Mouse (Mus musculus): ENCODE measurements around the gene 1110051M20Rik. TPM values are rescaled to one million over a fixed set of nuclear protein-coding genes. Genes with fewer than 3 reads are reported as not detected.

The 1110051M20Rik gene
- polyA plus RNA-seq, 1 experiment from 2014 or later, result 46.3 TPM

GRCm38 (mm10) chr2:91458252-91458672 lies 13.8 kb upstream of the 1110051M20Rik start:
- 0 out of 2 replicates have a peak, but pooled peaks have one; percentile 19 for ATAC-seq (ENCODE audit: insufficient number of reproducible peaks, insufficient read depth, low FRiP score, low read depth)
- Histone ChIP-seq H3K27ac (replicated peaks in 1 of 2; ENCODE audit: control insufficient read depth in 1 of 2, insufficient read depth in 1 of 2, low read depth in 2 of 2, low read length in 2 of 2) (peak overlapping the region; percentile 52 to 89), H3K4me3 (ENCODE audit: control insufficient read depth in 1 of 2, insufficient read depth in 1 of 2, low read depth in 1 of 2, low read length in 2 of 2) (peak overlapping the region; percentile 57 to 79), H3K36me3 (ENCODE audit: control insufficient read depth, insufficient read depth, low read length) (no peaks in the 10 kb centered on the region), H3K9ac (ENCODE audit: low read length) (peak overlapping the region; percentile 92), H3K4me2 (ENCODE audit: low read length) (peak overlapping the region; percentile 85), H3K27me3 (ENCODE audit: control insufficient read depth, insufficient read depth, low read length) (no peaks in the 10 kb centered on the region), H3K4me1 (ENCODE audit: control insufficient read depth in 2 of 2, insufficient read depth in 2 of 2, low read length in 2 of 2) (peaks cover 24 to 43% of the 10 kb centered on the region in 2 experiments), H3K9me3 (ENCODE audit: control insufficient read depth, low read length) (no peaks in the 10 kb centered on the region)
- WGBS, result under 1% methylated on average over 21 of the region's 21 CpGs

GRCm38 (mm10) chr2:91457656-91458251 lies 13.2 kb upstream of the 1110051M20Rik start:
- H3K9ac ChIP-seq (ENCODE audit: low read length), result peak overlapping the region; percentile 92
- H3K4me3 ChIP-seq (ENCODE audit: control insufficient read depth in 1 of 2, insufficient read depth in 1 of 2, low read depth in 1 of 2, low read length in 2 of 2), result peak overlapping the region; percentile 57 to 79
- H3K9me3 ChIP-seq (ENCODE audit: control insufficient read depth, low read length), result no peaks in the 10 kb centered on the region
- H3K4me1 ChIP-seq (ENCODE audit: control insufficient read depth in 2 of 2, insufficient read depth in 2 of 2, low read length in 2 of 2), result peaks cover 21 to 42% of the 10 kb centered on the region in 2 experiments
- H3K4me2 ChIP-seq (ENCODE audit: low read length), result peak overlapping the region; percentile 85
- ATAC-seq (ENCODE audit: insufficient number of reproducible peaks, insufficient read depth, low FRiP score, low read depth), result peak; percentile 37
- no peaks in the 10 kb centered on the region for H3K36me3 ChIP-seq (ENCODE audit: control insufficient read depth, insufficient read depth, low read length)
- no peaks in the 10 kb centered on the region for H3K27me3 ChIP-seq (ENCODE audit: control insufficient read depth, insufficient read depth, low read length)
- under 1% methylated on average over 45 of the region's 45 CpGs for WGBS
- peak overlapping the region; percentile 52 to 89 for H3K27ac ChIP-seq (replicated peaks in 1 of 2; ENCODE audit: control insufficient read depth in 1 of 2, insufficient read depth in 1 of 2, low read depth in 2 of 2, low read length in 2 of 2)

- Histone ChIP-seq H3K27ac (replicated peaks in 1 of 2; ENCODE audit: control insufficient read depth in 1 of 2, insufficient read depth in 1 of 2, low read depth in 2 of 2, low read length in 2 of 2) (peak within 1 kb of the TSS; percentile 52 to 89), H3K27me3 (ENCODE audit: control insufficient read depth, insufficient read depth, low read length) (no peaks in the 10 kb centered on the region), H3K4me1 (ENCODE audit: control insufficient read depth in 2 of 2, insufficient read depth in 2 of 2, low read length in 2 of 2) (peaks cover 18 to 41% of the 10 kb centered on the region in 2 experiments), H3K9ac (ENCODE audit: low read length) (peak within 1 kb of the TSS; percentile 92), H3K36me3 (ENCODE audit: control insufficient read depth, insufficient read depth, low read length) (no peaks in the 10 kb centered on the region), H3K4me2 (ENCODE audit: low read length) (peak within 1 kb of the TSS; percentile 85), H3K4me3 (ENCODE audit: control insufficient read depth in 1 of 2, insufficient read depth in 1 of 2, low read depth in 1 of 2, low read length in 2 of 2) (peak within 1 kb of the TSS; percentile 57 to 79), H3K9me3 (ENCODE audit: control insufficient read depth, low read length) (no peaks in the 10 kb centered on the region)
- WGBS, result 0% methylated on average over 17 of the region's 36 CpGs
- ATAC-seq (ENCODE audit: insufficient number of reproducible peaks, insufficient read depth, low FRiP score, low read depth), result peak; percentile 77
These were observed 12.8 kb upstream of the 1110051M20Rik start, which contains the start of gene Lrp4 for GRCm38 (mm10) chr2:91457259-91457655. Gene Lrp4, plus strand, starts transcription at chr2:91457511.

- Histone ChIP-seq H3K36me3 (ENCODE audit: control insufficient read depth, insufficient read depth, low read length) (no peaks in the 10 kb centered on the region), H3K9ac (ENCODE audit: low read length) (0 out of 2 replicates have a peak overlapping the region, but pooled peaks have one; percentile 92), H3K27ac (replicated peaks in 1 of 2; ENCODE audit: control insufficient read depth in 1 of 2, insufficient read depth in 1 of 2, low read depth in 2 of 2, low read length in 2 of 2) (peak overlapping the region; percentile 39 to 89; a peak in 3 of 4 replicates), H3K4me2 (ENCODE audit: low read length) (peak overlapping the region; percentile 85), H3K27me3 (ENCODE audit: control insufficient read depth, insufficient read depth, low read length) (no peaks in the 10 kb centered on the region), H3K4me3 (ENCODE audit: control insufficient read depth in 1 of 2, insufficient read depth in 1 of 2, low read depth in 1 of 2, low read length in 2 of 2) (peak overlapping the region; percentile 57 to 79; a peak in 2 of 4 replicates), H3K4me1 (ENCODE audit: control insufficient read depth in 2 of 2, insufficient read depth in 2 of 2, low read length in 2 of 2) (peaks cover 14 to 36% of the 10 kb centered on the region in 2 experiments), H3K9me3 (ENCODE audit: control insufficient read depth, low read length) (no peaks in the 10 kb centered on the region)
- ATAC-seq (ENCODE audit: insufficient number of reproducible peaks, insufficient read depth, low FRiP score, low read depth), result no peak
- WGBS, result 50% methylated on average over 9 of the region's 9 CpGs
These were observed 12.1 kb upstream of the 1110051M20Rik start for GRCm38 (mm10) chr2:91456491-91457100.

GRCm38 (mm10) chr2:91455826-91456225 lies 11.3 kb upstream of the 1110051M20Rik start:
- 4% methylated on average over 4 of the region's 4 CpGs for WGBS
- no peak for ATAC-seq (ENCODE audit: insufficient number of reproducible peaks, insufficient read depth, low FRiP score, low read depth)
- H3K9me3 ChIP-seq (ENCODE audit: control insufficient read depth, low read length), result no peaks in the 10 kb centered on the region

GRCm38 (mm10) chr2:91454434-91454833 lies 9.9 kb upstream of the 1110051M20Rik start:
- H3K9me3 ChIP-seq (ENCODE audit: control insufficient read depth, low read length), result no peaks in the 10 kb centered on the region
- H3K27me3 ChIP-seq (ENCODE audit: control insufficient read depth, insufficient read depth, low read length), result no peaks in the 10 kb centered on the region
- peaks cover 6 to 17% of the 10 kb centered on the region in 2 experiments for H3K4me1 ChIP-seq (ENCODE audit: control insufficient read depth in 2 of 2, insufficient read depth in 2 of 2, low read length in 2 of 2)
- no peak overlapping the region for H3K27ac ChIP-seq (replicated peaks in 1 of 2; ENCODE audit: control insufficient read depth in 1 of 2, insufficient read depth in 1 of 2, low read depth in 2 of 2, low read length in 2 of 2)
- H3K36me3 ChIP-seq (ENCODE audit: control insufficient read depth, insufficient read depth, low read length), result no peaks in the 10 kb centered on the region
- H3K9ac ChIP-seq (ENCODE audit: low read length), result no peak overlapping the region
- no peak overlapping the region for H3K4me3 ChIP-seq (ENCODE audit: control insufficient read depth in 1 of 2, insufficient read depth in 1 of 2, low read depth in 1 of 2, low read length in 2 of 2)
- H3K4me2 ChIP-seq (ENCODE audit: low read length), result no peak overlapping the region
- WGBS, result 86% methylated on average over 3 of the region's 3 CpGs
- ATAC-seq (ENCODE audit: insufficient number of reproducible peaks, insufficient read depth, low FRiP score, low read depth), result no peak

More at GRCm38 (mm10) chr2:91455826-91456225, 11.3 kb upstream of the 1110051M20Rik start:
- peaks cover 8 to 29% of the 10 kb centered on the region in 2 experiments for H3K4me1 ChIP-seq (ENCODE audit: control insufficient read depth in 2 of 2, insufficient read depth in 2 of 2, low read length in 2 of 2)
- H3K27ac ChIP-seq (replicated peaks in 1 of 2; ENCODE audit: control insufficient read depth in 1 of 2, insufficient read depth in 1 of 2, low read depth in 2 of 2, low read length in 2 of 2), result no peak overlapping the region
- no peak overlapping the region for H3K4me3 ChIP-seq (ENCODE audit: control insufficient read depth in 1 of 2, insufficient read depth in 1 of 2, low read depth in 1 of 2, low read length in 2 of 2)
- H3K36me3 ChIP-seq (ENCODE audit: control insufficient read depth, insufficient read depth, low read length), result no peaks in the 10 kb centered on the region
- no peak overlapping the region for H3K4me2 ChIP-seq (ENCODE audit: low read length)
- H3K27me3 ChIP-seq (ENCODE audit: control insufficient read depth, insufficient read depth, low read length), result no peaks in the 10 kb centered on the region
- no peak overlapping the region for H3K9ac ChIP-seq (ENCODE audit: low read length)

GRCm38 (mm10) chr2:91453231-91454075 lies 8.9 kb upstream of the 1110051M20Rik start:
- Histone ChIP-seq H3K4me2 (ENCODE audit: low read length) (no peak overlapping the region), H3K4me3 (ENCODE audit: control insufficient read depth in 1 of 2, insufficient read depth in 1 of 2, low read depth in 1 of 2, low read length in 2 of 2) (no peak overlapping the region), H3K27ac (replicated peaks in 1 of 2; ENCODE audit: control insufficient read depth in 1 of 2, insufficient read depth in 1 of 2, low read depth in 2 of 2, low read length in 2 of 2) (no peak overlapping the region), H3K4me1 (ENCODE audit: control insufficient read depth in 2 of 2, insufficient read depth in 2 of 2, low read length in 2 of 2) (peaks cover 6 to 15% of the 10 kb centered on the region in 2 experiments; a peak in 3 of 4 replicates), H3K27me3 (ENCODE audit: control insufficient read depth, insufficient read depth, low read length) (no peaks in the 10 kb centered on the region), H3K9me3 (ENCODE audit: control insufficient read depth, low read length) (no peaks in the 10 kb centered on the region), H3K9ac (ENCODE audit: low read length) (no peak overlapping the region), H3K36me3 (ENCODE audit: control insufficient read depth, insufficient read depth, low read length) (no peaks in the 10 kb centered on the region)
- ATAC-seq (ENCODE audit: insufficient number of reproducible peaks, insufficient read depth, low FRiP score, low read depth), result no peak
- 84% methylated on average over 9 of the region's 9 CpGs for WGBS
